Mouse (Mus musculus): ENCODE results near the gene Capn12. TPM values are rescaled to one million over a fixed set of nuclear protein-coding genes. Genes with fewer than 3 reads are reported as not detected.

Capn12 gene
- polyA plus RNA-seq, 1 experiment from 2014 or later, result 0.80 TPM

DNA sequence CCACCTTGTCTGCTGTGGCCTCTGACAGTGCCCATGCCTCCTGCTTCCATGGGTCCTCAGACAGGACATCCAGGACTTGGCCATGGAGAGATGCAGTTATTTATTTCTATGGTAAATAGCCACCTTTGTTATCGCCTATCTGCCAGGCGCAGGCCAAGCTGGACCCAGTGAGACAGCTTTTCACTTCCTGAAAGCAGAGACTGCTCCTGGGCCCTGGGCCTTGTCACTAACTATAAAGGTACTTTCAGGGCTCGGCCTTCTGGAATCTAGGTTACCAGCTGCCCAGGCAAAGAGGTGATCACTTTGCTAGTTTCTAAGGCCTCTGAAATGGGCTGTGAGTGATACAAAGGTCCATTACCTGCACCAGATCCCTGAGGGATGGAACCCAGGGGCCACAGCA, 43.6 kb downstream of the Capn12 start:
- H3K27ac ChIP-seq (replicated peaks), result no peak overlapping the region
- H3K9me3 ChIP-seq, result no peaks in the 10 kb centered on the region
- ATAC-seq (replicated peaks), result no peak
- H3K4me3 ChIP-seq, result no peak overlapping the region
- no peak overlapping the region for H3K9ac ChIP-seq (replicated peaks)
- H3K36me3 ChIP-seq, result no peaks in the 10 kb centered on the region
- peaks cover 44% of the 10 kb centered on the region for H3K4me1 ChIP-seq
- H3K27me3 ChIP-seq, result no peaks in the 10 kb centered on the region
- WGBS, result 79% methylated on average over 3 of the region's 3 CpGs
- no peak overlapping the region for H3K4me2 ChIP-seq (replicated peaks)

DNA sequence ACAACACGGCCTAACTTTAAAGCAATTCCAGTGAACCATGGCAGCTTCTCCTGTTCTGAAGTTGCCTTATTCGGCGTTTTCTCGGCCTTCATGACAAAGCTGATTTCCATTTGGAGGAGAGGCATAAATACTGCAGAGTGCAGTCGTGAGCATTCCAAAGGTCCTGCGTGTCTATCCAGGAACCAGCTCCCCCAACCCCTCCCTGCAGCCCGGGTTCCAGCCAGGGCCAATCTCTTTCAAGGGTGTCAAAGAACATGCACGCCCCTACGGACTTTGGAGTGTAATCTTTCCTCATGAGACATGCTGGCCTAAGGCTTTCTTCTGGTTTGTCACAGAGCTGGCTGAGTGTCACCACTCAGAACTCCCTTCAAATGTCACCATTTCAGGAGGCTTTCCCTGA, 44.1 kb downstream of the Capn12 start:
- 55% methylated on average over 9 of the region's 9 CpGs for WGBS

DNA sequence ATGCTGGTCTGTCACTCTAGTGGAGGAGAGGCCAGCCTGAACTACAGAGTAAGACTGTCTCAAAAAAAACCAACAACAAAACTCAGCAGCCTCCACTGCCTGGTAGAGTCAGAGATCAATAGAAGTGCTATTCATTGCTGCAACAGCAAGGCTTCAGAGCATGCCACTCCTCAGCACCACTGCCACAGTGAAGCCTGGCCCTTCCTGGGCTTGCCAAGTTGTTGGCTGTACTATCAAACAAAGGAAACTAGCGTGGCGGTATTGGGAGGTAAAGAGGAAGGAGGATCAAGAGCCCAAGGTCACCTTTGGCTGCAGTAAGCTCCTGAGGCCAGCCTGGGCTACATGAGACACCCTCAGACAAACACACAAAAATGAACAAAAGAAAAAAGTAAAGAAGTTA, 45.0 kb downstream of the Capn12 start:
- Histone ChIP-seq H3K4me2 (replicated peaks) (no peak overlapping the region), H3K4me1 (peaks cover 37% of the 10 kb centered on the region), H3K36me3 (no peaks in the 10 kb centered on the region), H3K9ac (replicated peaks) (no peak overlapping the region), H3K27me3 (no peaks in the 10 kb centered on the region), H3K9me3 (no peaks in the 10 kb centered on the region), H3K4me3 (no peak overlapping the region), H3K27ac (replicated peaks) (no peak overlapping the region)
- WGBS, result 47% methylated on average over 2 of the region's 2 CpGs
- ATAC-seq (replicated peaks), result no peak

More for the DNA sequence above, 44.1 kb downstream of the Capn12 start:
- Histone ChIP-seq H3K9ac (replicated peaks) (no peak overlapping the region), H3K9me3 (no peaks in the 10 kb centered on the region), H3K4me1 (peaks cover 39% of the 10 kb centered on the region), H3K36me3 (no peaks in the 10 kb centered on the region), H3K4me3 (no peak overlapping the region), H3K27me3 (no peaks in the 10 kb centered on the region), H3K27ac (replicated peaks) (no peak overlapping the region), H3K4me2 (replicated peaks) (no peak overlapping the region)
- no peak for ATAC-seq (replicated peaks)

DNA sequence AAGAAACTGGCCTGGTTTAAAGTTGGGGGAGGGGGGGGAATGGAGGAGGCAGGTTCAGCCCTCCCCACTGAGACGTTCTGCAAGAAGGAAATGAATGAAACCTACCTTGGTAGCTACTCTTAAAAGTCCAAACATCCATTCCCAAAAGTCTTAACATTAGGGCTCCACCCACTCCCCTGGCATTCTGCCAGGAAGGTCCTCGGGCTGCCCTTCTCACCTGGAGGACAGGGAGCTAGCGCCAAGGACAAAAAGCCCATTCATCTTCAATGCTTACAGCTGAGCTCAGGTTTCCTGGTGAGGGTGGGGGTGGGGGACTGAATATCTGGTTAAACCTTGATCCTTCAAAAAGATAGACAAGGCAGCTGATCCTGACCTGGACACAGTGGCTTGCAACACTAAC, 48.2 kb downstream of the Capn12 start:
- no peak for ATAC-seq (replicated peaks)
- no peaks in the 10 kb centered on the region for H3K27me3 ChIP-seq
- H3K4me3 ChIP-seq, result no peak overlapping the region
- H3K9me3 ChIP-seq, result no peaks in the 10 kb centered on the region
- H3K4me2 ChIP-seq (replicated peaks), result no peak overlapping the region
- peaks cover 13% of the 10 kb centered on the region for H3K4me1 ChIP-seq
- no peaks in the 10 kb centered on the region for H3K36me3 ChIP-seq
- WGBS, result 46% methylated on average over 3 of the region's 3 CpGs
- no peak overlapping the region for H3K9ac ChIP-seq (replicated peaks)
- H3K27ac ChIP-seq (replicated peaks), result no peak overlapping the region

DNA sequence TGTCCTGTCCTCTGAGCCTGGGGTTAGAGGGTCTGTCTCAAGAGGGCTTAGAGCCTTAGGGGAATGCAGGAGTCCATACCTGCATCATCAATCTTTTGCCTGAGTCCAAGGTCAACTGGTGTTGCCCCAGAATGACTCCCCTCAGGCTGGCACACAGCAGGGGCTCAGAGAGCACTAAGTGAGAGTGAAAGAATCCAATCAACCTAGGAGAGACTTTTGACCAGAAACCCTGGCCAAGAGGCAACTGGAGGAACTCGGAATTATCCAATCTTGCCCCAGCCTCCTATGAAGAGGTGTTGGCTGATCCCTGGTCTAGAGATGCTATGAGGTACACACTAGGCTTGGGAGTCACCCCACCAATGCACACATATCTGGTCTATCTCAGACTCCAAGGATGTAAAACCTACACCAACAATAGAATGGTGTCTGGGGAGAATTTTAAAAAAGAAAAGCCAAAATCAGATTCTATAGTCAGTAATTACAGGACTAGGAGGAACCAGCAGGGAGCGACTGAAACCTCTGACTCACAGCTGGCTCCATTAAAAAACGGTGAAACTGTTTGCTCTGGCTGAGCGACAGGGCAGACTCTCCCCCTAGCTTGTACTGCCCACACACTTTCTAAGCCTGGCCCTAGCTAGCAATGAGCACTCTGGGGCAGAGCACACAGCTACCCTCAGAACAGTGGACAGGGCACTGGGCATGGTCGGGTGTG, 49.3 kb downstream of the Capn12 start:
- no peak overlapping the region for H3K4me3 ChIP-seq
- WGBS, result 53% methylated on average over 5 of the region's 5 CpGs
- no peaks in the 10 kb centered on the region for H3K27me3 ChIP-seq
- H3K4me1 ChIP-seq, result peaks cover 5% of the 10 kb centered on the region; the same call in 1 of the 2 replicates
- no peaks in the 10 kb centered on the region for H3K9me3 ChIP-seq
- H3K9ac ChIP-seq (replicated peaks), result no peak overlapping the region
- H3K27ac ChIP-seq (replicated peaks), result no peak overlapping the region
- ATAC-seq (replicated peaks), result no peak
- H3K4me2 ChIP-seq (replicated peaks), result no peak overlapping the region
- no peaks in the 10 kb centered on the region for H3K36me3 ChIP-seq

DNA sequence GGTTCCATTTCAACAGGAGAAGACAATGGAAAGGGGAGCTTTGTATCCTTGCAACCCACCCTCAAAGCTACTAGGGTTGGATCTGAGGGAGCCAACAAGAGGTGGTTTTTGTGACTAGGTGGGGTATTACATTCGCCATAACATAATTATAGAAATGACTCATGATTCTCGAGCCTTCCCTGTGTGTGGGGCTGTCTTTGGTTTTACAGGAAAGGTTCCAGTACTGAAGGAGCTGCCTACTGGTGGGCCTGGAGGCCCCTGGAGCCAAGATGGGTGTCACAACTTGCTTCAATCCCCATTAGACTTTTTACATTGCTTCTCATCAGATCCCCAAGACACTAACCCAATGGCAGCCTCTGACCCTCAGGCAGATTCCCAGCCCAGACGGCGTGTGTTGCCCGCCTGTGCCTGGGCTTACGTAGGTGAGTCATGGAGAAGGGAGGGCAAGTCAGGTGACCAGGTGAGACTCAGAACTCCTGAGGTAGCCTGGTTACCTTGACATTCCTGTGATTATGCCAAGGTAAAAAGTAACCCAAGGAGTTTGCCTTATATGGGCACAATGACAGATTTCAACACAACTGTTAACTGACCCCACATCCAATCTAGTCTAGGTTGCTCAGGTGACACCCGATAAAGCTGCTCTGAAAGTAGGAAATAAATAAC, 49.9 kb downstream of the Capn12 start:
- Histone ChIP-seq H3K9me3 (no peaks in the 10 kb centered on the region), H3K4me1 (0 out of 2 replicates have a peak, but pooled peaks cover 3% of the 10 kb centered on the region)

DNA sequence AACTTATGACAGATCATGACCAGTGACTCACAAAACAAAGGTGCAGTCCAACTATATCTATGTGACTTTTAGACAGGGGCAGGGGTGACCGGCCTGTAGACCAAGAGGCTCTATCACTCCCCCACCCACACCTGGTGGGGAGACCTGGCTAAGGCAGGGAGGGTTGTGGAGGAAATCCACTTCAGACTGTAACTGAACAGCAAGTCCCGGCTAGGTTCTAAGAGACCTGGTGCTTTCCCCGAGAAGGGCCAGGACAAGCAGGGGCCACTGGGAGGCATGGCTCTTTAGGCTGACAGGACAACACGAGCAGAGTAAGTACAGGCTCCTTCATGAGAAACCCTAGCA, 50.4 kb downstream of the Capn12 start:
- H3K4me3 ChIP-seq, result no peak overlapping the region
- no peaks in the 10 kb centered on the region for H3K36me3 ChIP-seq
- no peaks in the 10 kb centered on the region for H3K9me3 ChIP-seq
- no peak overlapping the region for H3K27ac ChIP-seq (replicated peaks)
- 0 out of 2 replicates have a peak, but pooled peaks cover 3% of the 10 kb centered on the region for H3K4me1 ChIP-seq
- no peaks in the 10 kb centered on the region for H3K27me3 ChIP-seq
- ATAC-seq (replicated peaks), result no peak
- WGBS, result 91% methylated on average over 4 of the region's 4 CpGs
- H3K9ac ChIP-seq (replicated peaks), result no peak overlapping the region
- H3K4me2 ChIP-seq (replicated peaks), result no peak overlapping the region

More for the DNA sequence above, 49.9 kb downstream of the Capn12 start:
- H3K36me3 ChIP-seq, result no peaks in the 10 kb centered on the region
- H3K27ac ChIP-seq (replicated peaks), result no peak overlapping the region
- ATAC-seq (replicated peaks), result no peak
- no peak overlapping the region for H3K4me2 ChIP-seq (replicated peaks)
- no peaks in the 10 kb centered on the region for H3K27me3 ChIP-seq
- 93% methylated on average over 7 of the region's 7 CpGs for WGBS
- no peak overlapping the region for H3K9ac ChIP-seq (replicated peaks)
- no peak overlapping the region for H3K4me3 ChIP-seq

DNA sequence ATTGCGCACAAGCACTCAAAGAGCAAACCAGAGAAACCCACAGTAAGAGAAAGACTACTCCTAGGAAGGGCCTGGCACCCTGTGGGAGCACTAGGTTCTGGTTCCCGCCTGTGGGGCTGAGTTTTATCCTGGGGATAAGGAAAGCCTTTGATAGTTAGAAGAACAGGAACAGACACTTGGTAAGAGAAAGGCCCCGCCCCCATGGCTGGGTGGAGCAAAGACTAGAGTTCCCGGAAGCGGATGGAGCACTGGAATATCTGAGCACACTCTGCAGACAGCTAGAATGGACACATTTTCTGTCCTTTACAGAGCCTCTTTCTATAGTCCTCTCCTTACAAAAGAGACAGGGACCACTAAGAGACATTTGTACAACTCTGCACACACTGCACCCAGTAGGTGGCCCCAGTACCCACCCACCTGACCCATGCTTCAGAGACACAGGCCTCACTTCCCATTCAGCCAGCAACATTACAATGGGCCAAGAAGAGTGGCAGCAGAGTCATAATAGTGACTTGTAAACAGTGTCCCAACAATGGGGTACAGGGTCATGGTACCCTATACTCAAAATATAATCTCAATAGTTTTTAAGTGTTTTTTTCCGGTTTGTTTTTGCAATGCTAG, 51.3 kb downstream of the Capn12 start:
- no peak overlapping the region for H3K27ac ChIP-seq (replicated peaks)
- no peaks in the 10 kb centered on the region for H3K36me3 ChIP-seq
- no peak for ATAC-seq (replicated peaks)
- H3K4me3 ChIP-seq, result no peak overlapping the region
- H3K4me2 ChIP-seq (replicated peaks), result no peak overlapping the region
- no peaks in the 10 kb centered on the region for H3K27me3 ChIP-seq
- H3K9me3 ChIP-seq, result no peaks in the 10 kb centered on the region
- H3K4me1 ChIP-seq, result 0 out of 2 replicates have a peak, but pooled peaks cover 3% of the 10 kb centered on the region
- WGBS, result 81% methylated on average over 6 of the region's 6 CpGs
- H3K9ac ChIP-seq (replicated peaks), result no peak overlapping the region

DNA sequence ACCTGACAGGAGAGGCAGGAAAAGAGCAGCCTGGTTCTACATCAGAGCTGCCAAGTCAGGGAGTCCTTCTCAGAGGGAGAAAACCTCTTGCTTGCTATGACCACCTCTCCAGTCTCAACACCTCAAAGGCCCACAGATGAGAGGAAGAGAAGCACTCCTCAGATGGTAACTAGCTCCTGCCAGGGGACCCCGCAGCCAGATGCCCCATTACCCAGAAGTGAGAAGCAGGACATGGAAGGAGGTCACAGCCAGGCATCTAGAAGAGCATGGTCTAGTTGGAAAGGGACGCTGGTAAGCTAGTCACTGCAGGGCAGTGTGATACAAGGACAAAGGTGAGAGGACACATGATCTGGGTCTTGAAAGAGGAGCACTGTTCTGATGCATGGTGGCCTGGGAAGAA, 52.6 kb downstream of the Capn12 start:
- Histone ChIP-seq H3K4me2 (replicated peaks) (no peak overlapping the region), H3K27me3 (no peaks in the 10 kb centered on the region), H3K4me3 (no peak overlapping the region), H3K9me3 (no peaks in the 10 kb centered on the region), H3K27ac (replicated peaks) (no peak overlapping the region), H3K36me3 (no peaks in the 10 kb centered on the region), H3K4me1 (peaks cover 3% of the 10 kb centered on the region; the same call in 1 of the 2 replicates), H3K9ac (replicated peaks) (no peak overlapping the region)
- 98% methylated on average over 2 of the region's 2 CpGs for WGBS
- ATAC-seq (replicated peaks), result no peak

DNA sequence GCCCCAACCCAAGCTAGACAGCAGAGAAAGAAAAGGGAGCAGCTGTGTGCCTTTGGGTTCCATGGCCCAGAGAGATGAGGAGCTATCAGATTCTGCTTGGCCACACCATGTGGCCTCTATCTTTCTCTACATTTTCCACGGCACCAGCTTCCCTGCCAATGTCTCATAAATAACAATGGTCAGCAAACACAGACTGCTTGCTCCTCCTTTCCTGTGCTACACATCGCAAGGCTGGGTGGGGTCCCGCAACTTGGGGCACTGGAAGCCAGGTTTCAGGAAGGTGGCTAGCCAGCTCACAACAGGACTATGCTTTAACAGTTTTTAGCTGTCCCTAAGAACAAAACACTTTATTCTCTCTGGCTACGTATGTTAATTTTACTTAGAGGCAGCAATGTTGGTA, 55.6 kb downstream of the Capn12 start:
- 71% methylated on average over 4 of the region's 4 CpGs for WGBS
- no peak overlapping the region for H3K4me2 ChIP-seq (replicated peaks)
- no peaks in the 10 kb centered on the region; the same call in 1 of the 2 replicates for H3K4me1 ChIP-seq
- no peaks in the 10 kb centered on the region for H3K27me3 ChIP-seq
- no peak for ATAC-seq (replicated peaks)
- H3K9ac ChIP-seq (replicated peaks), result no peak overlapping the region
- no peak overlapping the region for H3K27ac ChIP-seq (replicated peaks)
- H3K4me3 ChIP-seq, result no peak overlapping the region
- no peaks in the 10 kb centered on the region for H3K36me3 ChIP-seq
- no peaks in the 10 kb centered on the region for H3K9me3 ChIP-seq

DNA sequence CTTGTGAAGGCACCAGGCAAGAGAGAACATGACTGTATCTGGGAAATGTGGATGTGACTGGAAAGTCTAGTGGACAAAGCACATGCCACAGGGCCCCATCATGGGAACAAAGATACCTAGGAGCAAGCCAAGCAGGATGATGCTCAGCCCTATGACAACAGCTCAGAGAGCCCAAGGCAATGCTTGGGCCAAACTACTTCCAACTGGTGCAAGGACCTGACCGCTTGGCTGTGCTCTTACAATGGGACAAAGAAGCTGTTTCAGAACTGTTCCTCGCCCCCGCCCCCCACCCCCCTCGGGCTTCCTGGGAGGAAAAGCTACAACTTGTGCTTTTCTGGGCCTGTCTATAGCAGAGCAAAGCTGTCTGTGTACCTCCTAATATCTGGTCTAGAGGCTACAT, 57.4 kb downstream of the Capn12 start:
- no peaks in the 10 kb centered on the region for H3K36me3 ChIP-seq
- H3K4me1 ChIP-seq, result peaks cover 2% of the 10 kb centered on the region; the same call in 1 of the 2 replicates
- no peak overlapping the region for H3K4me2 ChIP-seq (replicated peaks)
- H3K9ac ChIP-seq (replicated peaks), result no peak overlapping the region
- ATAC-seq (replicated peaks), result no peak
- whole genome bisulfite sequencing, result 60% methylated on average over 4 of the region's 4 CpGs
- no peak overlapping the region for H3K27ac ChIP-seq (replicated peaks)
- H3K27me3 ChIP-seq, result no peaks in the 10 kb centered on the region
- no peaks in the 10 kb centered on the region for H3K9me3 ChIP-seq
- H3K4me3 ChIP-seq, result no peak overlapping the region

DNA sequence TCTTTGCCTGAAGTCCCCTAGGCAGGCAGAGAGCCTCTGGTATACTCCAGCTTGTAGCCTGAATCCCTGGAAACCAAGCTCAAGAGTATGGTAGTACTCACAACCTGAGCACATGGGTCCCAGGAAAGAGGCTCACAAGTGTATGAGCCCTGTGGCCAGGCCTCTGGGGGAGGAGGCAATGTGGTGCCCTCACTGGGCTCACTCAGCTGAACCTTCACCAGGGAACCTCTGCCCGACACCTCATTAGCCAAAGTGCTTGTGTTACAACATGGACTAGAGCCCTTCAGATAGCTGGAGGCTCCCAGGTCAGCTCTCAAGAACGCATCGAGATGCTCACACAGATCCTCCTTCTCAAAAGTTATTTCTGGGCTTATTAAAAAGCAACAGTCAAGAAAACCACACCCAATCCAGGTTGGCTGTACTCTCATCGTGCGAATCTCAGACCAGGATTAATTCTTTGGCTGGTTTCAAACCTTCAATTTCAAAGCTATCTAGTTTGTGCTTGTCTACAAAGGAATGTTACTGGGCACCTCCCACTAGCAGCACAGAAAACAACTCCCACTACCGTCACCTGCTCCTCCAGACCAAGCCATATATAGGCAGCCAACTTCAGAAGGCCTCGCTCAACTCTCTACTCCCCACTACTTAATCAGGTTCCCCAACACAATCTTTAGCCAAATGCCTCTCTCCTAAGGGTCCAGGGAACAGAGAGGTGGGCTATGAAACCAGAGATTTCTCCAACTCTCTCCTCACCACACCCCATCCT, 58.4 kb downstream of the Capn12 start:
- Histone ChIP-seq H3K27ac (replicated peaks) (no peak overlapping the region), H3K27me3 (no peaks in the 10 kb centered on the region), H3K4me2 (replicated peaks) (no peak overlapping the region), H3K36me3 (no peaks in the 10 kb centered on the region), H3K9me3 (no peaks in the 10 kb centered on the region), H3K9ac (replicated peaks) (no peak overlapping the region), H3K4me1 (peaks cover 6% of the 10 kb centered on the region), H3K4me3 (no peak overlapping the region)
- no peak for ATAC-seq (replicated peaks)
- WGBS, result 92% methylated on average over 7 of the region's 7 CpGs

Measured in forebrain, embryonic 15.5 days (tissue).